Mouse (Mus musculus): Measurements from ENCODE around the gene Ifit2.
"Not testable (repeated sequence)": the region's sequence is repeated elsewhere in the genome, so short reads cannot be mapped to it uniquely, and the experiment has no call there.

Gene Ifit2

DNA sequence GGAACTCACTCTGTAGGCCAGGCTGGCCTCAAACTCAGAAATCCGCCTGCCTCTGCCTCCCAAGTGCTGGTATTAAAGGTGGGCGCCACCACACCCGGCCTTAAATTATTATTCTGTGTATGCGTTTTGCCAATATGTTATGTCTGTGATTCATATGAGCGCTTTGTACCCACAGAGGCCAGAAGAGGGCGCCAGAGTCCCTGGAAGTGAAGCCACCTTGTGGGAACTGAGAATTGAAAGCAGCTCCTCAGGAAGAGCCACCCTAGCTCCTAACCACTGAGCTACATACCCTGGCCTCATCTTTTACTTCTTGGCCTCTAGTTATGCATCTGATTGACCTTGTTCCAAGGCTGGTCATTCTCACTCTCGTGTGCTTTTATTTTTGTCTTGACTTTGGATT lies 2.5 kb upstream of the Ifit2 start:
- peak; percentile 68 for DNase-seq (ENCODE audit: low read depth, low spot score)

DNA sequence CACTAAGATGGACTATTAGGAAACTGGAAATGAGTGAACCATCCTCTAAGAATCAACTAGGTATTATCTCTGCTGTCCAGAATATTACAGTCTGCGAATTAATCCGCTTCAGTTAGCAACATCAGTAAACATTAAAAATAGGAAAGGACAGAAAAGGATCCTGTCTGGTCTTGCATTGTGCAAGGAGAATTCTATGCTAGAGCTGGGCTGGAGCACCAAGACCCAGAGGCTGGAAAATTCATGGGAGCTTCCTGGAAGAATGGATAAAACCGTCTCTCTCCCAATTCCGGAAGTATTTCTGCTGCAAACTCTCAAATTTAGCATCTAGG lies 325 bp upstream of the Ifit2 start:
- no peak for DNase-seq (ENCODE audit: low read depth, low spot score)

DNA sequence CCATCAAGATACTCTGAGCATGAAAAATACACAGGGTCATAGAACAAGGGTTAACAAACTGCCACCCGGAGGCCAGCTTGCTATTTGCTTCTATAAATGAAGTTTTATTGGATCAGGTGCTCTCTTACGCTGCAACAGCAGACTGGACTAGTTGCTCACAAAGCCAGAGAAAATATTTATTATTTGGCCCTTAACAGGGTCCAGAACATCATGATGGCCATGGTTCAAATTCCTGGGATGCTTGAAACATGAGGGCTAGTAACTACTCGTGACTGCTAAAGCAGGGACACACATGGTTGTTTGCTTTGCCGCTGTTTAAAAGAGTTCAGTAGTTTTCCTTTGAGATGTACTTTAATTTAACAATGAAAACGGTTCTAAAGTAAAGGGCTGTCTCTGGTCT lies 1.5 kb downstream of the Ifit2 start:
- DNase-seq (ENCODE audit: low read depth, low spot score) = peak; percentile 67

DNA sequence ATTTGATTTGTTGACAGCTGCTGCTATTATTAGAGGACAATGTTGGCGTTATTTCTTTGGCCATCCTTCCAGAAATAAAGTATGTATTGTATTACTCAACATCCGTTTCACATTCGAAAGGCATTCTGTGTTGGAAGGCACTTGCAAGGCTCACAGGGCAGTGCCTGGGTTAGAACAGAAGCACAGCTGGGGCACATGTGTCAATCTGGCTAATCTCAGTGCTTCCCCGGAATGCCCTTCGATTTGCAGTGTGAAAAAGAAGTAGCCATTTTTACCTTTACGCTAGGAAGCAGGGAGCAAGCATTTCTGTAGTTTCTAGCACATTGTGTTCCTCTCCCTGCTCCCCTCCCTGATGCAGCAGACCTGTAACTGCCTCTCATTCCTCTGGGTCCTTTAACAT lies 2.5 kb downstream of the Ifit2 start:
- peak; percentile 36 for DNase-seq (ENCODE audit: low read depth, low spot score)

DNA sequence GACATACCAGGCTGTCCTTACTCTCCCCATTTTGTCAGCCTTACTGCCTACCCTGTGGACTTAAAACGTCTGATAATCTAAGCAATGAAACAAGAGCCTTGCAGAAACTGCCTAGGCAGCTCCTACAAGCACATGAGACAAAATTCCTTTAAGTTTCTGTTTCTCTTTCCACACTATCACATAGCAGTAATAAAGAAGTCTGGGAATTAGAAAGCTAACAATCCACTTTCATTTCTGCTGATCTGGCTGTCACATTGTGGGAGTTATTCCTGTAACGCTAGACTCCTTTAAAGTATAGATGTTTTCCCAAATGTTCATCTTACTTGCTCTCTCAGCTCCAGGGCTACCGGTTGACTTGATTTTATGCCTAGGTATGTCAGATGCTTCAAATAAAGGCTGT lies 3.0 kb downstream of the Ifit2 start:
- no peak for DNase-seq (ENCODE audit: low read depth, low spot score)

- no peak for DNase-seq (ENCODE audit: low read depth, low spot score)
These were observed 3.6 kb downstream of the Ifit2 start for GRCm38 (mm10) chr19:34554061-34554460.

DNA sequence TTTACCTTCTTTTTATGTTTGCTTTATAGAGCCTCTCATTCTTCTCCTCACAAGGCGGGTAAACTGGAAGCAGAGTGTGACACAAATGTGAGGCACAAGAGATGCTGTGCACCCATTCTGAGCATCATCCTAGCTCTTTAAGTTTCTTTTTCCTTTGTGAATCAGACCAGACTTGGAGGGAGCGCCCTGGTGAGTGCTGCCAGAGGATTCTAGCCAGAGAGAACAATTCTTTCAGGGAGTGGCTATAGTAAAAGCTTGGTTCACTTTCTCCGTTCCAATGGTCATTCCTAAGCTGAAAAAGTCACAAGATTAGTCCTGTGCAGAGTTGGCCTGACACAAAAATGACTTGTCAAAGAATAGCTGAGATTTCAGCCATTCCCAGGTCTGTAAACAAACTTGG lies 6.1 kb downstream of the Ifit2 start:
- DNase-seq (ENCODE audit: low read depth, low spot score) = no peak

- no peak for DNase-seq (ENCODE audit: low read depth, low spot score)
These were observed 12.1 kb downstream of the Ifit2 start for GRCm38 (mm10) chr19:34562556-34562955.

DNA sequence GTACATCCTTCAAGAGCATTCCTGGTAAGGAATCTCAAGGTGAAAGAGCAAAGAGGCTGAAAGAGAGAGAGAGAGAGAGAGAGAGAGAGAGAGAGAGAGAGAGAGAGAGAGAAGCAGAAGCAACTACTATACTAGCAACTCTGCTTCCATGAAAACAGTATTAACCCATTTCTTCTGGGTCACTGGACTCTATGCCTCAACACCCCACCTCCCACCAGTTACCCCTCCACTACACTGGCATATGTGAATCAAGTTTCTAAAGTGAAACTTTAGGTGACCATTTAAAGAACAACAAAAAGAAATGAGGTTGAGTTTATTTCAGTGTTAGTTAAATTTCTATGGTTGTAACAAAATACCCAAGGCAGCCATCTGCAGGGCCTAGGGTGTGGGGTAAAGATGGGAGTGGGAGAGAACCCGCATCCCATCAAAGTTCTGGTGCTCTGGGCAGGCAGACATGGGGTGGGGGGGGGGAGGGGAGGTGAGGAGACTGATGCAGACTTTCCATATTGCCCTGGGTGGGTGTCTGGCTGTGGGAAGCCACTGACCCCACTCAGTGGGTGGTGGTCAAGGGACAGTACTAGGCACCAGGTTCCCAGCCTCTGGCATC lies 15.8 kb downstream of the Ifit2 start:
- DNase-seq (ENCODE audit: low read depth, low spot score) = no peak

DNA sequence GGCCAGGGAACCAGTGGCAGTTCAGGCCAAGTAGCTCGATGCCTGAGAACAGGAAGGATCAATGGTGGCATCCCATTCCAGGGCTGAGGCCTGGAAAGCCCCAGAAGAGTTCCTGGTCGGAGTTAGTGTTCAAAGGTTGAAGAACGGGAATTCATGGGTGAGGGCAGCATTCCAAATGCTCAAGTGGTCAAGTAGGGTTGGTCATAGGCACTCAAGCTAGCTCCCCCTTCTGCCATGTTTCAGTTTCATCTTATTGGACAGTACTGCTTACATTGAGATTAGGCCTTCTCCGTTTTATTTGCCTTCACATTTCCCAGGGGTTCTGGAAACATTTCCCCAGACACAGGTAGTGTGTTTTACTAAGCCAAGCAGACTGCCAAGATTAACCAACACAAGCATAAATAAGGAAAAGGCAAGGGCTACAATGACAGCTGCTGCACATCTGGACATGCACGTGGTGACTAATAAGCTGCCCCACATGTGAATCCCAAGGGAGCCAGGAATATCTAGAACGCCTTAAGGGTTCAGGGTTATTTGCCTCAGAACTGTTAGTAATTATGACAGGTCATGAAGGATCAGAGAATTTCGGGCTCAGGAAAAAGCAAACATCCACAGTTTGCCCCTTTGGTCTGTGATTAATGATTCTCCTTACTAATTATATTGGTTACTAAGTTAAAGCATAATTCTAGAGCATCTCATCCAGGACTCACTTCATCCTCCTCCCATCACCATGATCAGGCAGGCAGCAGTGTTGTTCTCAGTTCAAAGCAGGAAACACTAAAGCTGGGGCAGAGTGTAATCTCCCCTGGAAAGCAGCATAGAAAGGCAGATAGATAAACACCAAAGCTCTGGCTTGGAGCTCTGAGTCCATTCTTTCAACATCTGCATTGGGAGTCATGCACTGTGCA lies 18.7 kb downstream of the Ifit2 start:
- DNase-seq (ENCODE audit: low read depth, low spot score) = no peak

DNA sequence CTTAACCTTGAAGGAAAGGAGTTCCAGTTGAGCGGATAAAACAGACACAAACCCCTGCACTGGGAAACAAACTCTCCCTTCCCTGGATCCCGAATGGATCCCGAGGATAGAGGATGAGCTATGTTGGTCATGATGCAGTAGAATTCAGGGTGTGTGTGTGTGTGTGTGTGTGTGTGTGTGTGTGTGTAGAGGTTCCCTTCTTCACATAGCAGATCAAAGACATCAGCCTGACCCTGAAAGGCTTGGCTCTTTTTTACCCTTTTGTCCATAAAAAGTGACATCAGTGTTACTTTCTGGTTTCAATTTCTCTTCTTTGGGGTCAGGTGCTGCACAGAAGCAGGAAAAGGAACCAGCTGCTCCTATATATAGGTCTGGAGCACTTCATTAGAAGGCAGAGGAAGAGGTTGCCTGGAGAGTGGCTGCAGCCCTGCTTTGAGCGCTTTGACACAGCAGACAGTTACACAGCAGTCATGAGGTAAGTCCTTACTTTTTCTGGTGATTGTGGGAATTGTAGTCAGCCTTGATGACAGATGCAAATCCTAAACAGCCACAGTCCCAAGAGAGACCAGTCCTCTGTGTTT lies 19.5 kb downstream of the Ifit2 start:
- no peak for DNase-seq (ENCODE audit: low read depth, low spot score)

- no peak for DNase-seq (ENCODE audit: low read depth, low spot score)
These were observed 20.6 kb downstream of the Ifit2 start for GRCm38 (mm10) chr19:34571080-34571479.

GRCm38 (mm10) chr19:34573650-34574049 lies 23.2 kb downstream of the Ifit2 start:
- no peak for DNase-seq (ENCODE audit: low read depth, low spot score)

- DNase-seq (ENCODE audit: low read depth, low spot score) = no peak
These were observed 26.6 kb downstream of the Ifit2 start for GRCm38 (mm10) chr19:34577121-34577520.

DNA sequence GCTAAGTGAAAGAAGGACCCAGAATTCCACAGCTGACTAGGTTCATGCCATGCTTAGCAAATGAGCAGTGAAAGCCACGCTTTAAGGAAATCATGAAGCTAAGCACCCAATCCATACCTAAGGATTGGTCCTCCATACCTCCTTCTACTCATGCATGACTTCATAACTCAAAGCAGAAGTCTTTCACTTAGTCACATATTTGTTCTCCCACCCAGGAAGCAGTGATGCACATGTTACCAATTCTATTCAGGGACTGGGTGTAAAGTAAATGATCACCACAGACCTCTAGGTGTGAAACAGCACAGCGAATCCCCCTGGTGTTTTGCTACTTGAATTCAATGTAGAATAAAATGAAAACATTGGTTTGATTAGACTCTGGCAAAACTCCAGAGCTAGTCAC lies 32.2 kb downstream of the Ifit2 start:
- DNase-seq (ENCODE audit: low read depth, low spot score) = not testable (repeated sequence)

DNA sequence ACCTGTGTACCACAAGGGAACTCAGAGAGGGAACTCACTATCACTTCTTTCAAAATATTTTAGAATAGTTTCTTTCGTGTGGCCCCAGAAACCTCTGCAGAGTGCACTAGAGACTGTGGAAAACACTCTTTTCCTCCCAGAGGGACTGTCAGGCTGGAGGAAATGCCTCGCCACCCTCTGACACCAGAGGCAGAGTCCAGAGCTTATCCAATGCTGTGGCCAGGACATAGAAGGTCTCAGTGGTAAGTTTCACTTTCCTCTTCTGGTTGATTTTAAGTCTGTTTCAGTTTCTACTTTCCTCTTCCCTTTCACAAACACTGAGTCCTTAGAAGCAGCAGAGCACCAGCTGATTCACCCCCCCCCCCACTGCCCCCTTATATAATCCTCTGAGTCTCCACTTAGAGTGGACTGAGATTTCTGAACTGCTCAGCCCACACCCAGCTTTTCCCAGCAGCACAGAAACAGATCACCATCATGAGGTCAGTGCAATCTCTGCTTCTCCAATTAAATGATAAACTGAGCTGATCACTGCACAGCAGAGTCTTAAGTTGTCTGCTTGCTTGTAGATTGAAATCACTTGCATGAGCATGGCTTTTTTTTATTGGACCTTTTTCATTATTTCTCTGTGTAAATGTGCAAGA lies 32.8 kb downstream of the Ifit2 start, which contains the start of gene Ifit3:
Ifit3 (plus strand) TSS at position 406 of the 641 bp plus-strand sequence.
- DNase-seq (ENCODE audit: low read depth, low spot score) = peak; percentile 45

DNA sequence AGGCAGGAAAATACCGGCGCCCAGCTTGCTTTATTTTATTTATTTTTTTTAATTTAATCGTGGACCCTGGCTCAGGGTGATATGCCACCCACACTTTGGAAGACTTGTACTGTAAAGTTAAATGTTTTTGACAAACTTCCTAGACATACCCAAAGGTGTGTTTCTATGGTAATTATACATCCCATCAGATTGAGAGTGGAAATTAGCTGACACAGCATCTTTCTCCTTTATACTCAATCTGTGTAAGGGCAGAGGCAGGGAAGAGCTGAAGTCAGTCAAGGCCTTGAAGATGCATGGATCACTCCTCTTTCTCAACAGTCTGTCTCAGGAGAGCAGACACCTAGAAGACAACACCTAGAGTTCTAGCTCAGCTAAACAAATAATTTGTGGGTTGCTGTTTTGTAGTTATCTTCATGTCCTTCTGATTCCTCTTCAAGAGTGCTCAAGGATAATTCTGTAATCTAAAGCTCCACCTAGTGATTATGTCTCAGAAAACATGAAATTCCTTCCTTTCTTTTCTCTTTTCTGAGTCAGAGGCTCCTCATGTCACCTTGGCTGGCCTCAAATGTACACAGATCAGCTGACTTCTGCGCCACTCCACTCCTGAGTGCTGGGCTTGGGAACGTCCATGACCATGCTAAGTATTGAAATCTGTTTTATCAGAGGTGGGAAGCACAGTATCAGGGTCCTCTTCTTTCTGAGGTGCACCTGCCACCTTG lies 35.4 kb downstream of the Ifit2 start:
- not testable (repeated sequence) for DNase-seq (ENCODE audit: low read depth, low spot score)

DNA sequence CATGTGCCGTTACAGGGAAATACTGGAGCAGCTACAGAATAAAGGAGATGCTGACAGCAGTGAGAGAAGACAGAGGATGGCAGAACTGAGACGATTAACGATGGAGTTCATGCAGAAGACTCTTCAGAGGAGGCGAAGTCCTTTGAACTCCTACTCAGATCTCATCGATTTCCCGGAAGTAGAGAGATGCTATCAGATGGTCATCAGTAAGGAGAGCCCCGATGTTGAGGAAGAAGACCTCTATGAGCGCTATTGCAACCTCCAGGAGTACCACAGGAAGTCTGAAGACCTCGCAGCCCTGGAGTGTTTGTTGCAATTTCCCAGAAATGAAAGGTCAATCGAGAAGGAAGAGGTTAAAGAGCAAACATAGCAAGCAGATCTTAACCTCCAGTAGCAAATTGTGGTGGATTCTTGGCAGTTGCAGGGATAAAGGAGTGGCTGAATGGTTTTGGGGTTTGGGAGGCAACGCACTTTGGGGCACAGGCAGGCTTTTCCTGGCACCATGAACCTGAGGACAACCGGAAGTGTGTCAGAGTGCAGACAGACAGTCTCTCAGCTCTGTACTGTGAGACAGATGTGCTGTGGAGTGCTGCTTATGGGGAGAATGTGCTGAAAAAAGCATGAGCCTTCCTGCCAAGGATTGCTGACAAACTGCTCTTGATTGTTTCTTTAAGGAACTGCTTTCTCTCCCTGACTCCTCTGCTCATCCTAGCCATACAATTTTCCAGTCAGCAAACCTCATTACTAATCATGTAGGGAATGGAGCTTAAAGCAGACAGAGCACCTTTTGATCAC lies 37.6 kb downstream of the Ifit2 start:
- DNase-seq (ENCODE audit: low read depth, low spot score) = not testable (repeated sequence)

DNA sequence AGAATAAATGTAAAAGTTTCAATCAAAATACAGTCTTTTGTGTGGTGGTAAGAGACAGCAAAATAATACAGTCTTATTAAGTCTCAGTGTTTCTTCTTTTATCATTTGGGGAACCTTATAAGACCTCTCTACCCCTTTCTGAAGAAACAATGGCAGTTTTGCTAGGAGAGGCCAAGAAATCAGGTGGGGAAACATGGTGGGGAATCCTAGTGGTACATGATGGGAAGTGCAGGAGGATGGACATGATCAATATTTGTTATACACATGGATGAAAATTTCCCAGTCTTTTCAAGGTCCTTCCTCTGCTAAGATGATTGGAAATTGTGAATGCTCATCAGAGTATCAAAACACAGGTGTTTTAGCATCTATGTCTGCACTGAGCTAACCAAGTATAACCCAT lies 38.5 kb downstream of the Ifit2 start:
- DNase-seq (ENCODE audit: low read depth, low spot score) = no peak

GRCm38 (mm10) chr19:34593456-34593855 lies 43.0 kb downstream of the Ifit2 start:
- DNase-seq (ENCODE audit: low read depth, low spot score) = no peak

DNA sequence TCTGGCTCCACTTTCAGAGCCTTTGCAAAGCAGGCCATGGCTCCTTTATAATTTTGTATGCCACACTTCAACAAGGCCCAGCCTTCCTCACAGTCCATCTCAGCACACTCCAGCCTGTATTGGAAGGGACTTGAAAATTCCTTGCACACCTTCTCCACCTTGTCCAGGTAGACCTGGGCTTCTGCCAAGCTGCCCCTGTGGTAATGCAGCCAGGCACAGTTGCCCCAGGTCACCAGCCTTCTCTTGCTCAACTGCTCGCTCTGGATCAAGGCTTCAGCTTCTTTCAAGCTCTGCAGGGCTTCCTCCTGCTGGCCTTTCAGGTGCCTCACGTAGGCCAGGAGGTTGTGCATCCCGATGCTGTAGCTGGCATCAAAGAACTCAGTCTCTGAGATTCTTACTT lies 44.0 kb downstream of the Ifit2 start:
- not testable (repeated sequence) for DNase-seq (ENCODE audit: low read depth, low spot score)

All from skeletal muscle tissue, adult 2 months (tissue).